Comparison of ENCODE assay signal across 8 mouse cellular contexts in the genomic region with DNA sequence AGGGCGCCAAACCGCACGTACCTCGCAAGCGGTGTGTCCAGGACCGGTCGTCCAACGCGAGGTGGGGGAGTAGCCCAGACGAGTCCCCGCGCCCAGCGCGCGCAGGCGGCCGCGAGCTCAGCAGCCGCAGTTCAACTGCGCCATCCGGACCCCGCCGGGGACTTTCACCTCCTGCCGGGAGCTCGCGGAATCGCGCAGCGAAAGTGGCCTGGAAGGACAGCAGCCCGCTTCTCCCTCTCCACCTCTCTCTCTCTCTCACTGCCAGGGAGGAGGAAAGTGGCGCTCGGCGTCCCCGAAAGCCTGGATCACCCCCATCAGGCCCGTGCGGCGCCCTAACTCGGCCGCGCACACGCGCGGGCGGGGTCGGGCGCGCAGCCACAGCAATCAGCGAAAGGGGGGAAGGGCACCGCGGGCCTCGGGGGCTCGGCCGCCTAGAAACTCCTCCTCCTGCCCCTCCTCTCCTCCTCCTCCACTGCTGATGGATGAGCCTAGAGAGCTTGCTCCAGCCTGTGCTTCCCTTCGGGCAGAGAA. TPM values are rescaled to one million over a fixed set of nuclear protein-coding genes. Genes with fewer than 3 reads are reported as not detected.
DNase-seq lines count a peak whose midpoint lies in the region; ATAC-seq lines count a peak whose summit lies in the region.

Gene Tgfbr3 (minus strand): TSS at position 396 of the 531 bp plus-strand sequence.

- H3K4me1 ChIP-seq in brown adipose tissue, adult 24 weeks (ENCODE audit: control insufficient read depth, insufficient read depth, insufficient read length, low read length): peaks cover 5% of the 10 kb centered on the region; the same call in 1 of the 2 replicates
- H3K4me1 ChIP-seq in forebrain, embryonic 11.5 days (replicated peaks; ENCODE audit: control insufficient read depth, insufficient read depth, low read length): peaks cover 7% of the 10 kb centered on the region; the same call in 1 of the 2 replicates
- H3K4me1 ChIP-seq in heart, embryonic 15.5 days (replicated peaks): peaks cover 13% of the 10 kb centered on the region
- peaks cover 26% of the 10 kb centered on the region for H3K4me1 ChIP-seq in liver, embryonic 15.5 days (replicated peaks)
- peaks cover 13% of the 10 kb centered on the region for H3K4me1 ChIP-seq in neural tube, embryonic 12.5 days

- H3K4me2 ChIP-seq in forebrain, embryonic 11.5 days (ENCODE audit: low read depth, low read length, severe bottlenecking): peak within 1 kb of the TSS; percentile 98
- H3K4me2 ChIP-seq in heart, embryonic 15.5 days: peak within 1 kb of the TSS; percentile 81
- H3K4me2 ChIP-seq in liver, embryonic 15.5 days: peak within 1 kb of the TSS; percentile 94
- H3K4me2 ChIP-seq in neural tube, embryonic 12.5 days (replicated peaks): peak within 1 kb of the TSS; percentile 99

- H3K9ac ChIP-seq in forebrain, embryonic 11.5 days (ENCODE audit: low read length): peak within 1 kb of the TSS; percentile 65
- H3K9ac ChIP-seq in heart, embryonic 15.5 days: peak within 1 kb of the TSS; percentile 89
- H3K9ac ChIP-seq in liver, embryonic 15.5 days: peak within 1 kb of the TSS; percentile 66
- peak within 1 kb of the TSS; percentile 73 for H3K9ac ChIP-seq in neural tube, embryonic 12.5 days

- ATAC-seq in forebrain, embryonic 11.5 days (replicated peaks; ENCODE audit: low FRiP score): peak; percentile 88
- peak; percentile 86 for ATAC-seq in heart, embryonic 15.5 days (replicated peaks; ENCODE audit: insufficient number of reproducible peaks, insufficient read depth, low FRiP score, low read depth)
- ATAC-seq in liver, embryonic 15.5 days (ENCODE audit: insufficient read depth): peak; percentile 76
- ATAC-seq in neural tube, embryonic 12.5 days (ENCODE audit: low FRiP score, low read depth): peak; percentile 95

- H3K36me3 ChIP-seq in forebrain, embryonic 11.5 days (ENCODE audit: control insufficient read depth, insufficient read depth, low read length): no peaks in the 10 kb centered on the region
- H3K36me3 ChIP-seq in heart, embryonic 15.5 days: no peaks in the 10 kb centered on the region
- no peaks in the 10 kb centered on the region for H3K36me3 ChIP-seq in liver, embryonic 15.5 days (replicated peaks)
- no peaks in the 10 kb centered on the region for H3K36me3 ChIP-seq in neural tube, embryonic 12.5 days

- peaks cover 20% of the 10 kb centered on the region for H3K27me3 ChIP-seq in forebrain, embryonic 11.5 days (ENCODE audit: control insufficient read depth, insufficient read depth, low read length)
- no peaks in the 10 kb centered on the region for H3K27me3 ChIP-seq in heart, embryonic 15.5 days
- peaks cover 27% of the 10 kb centered on the region for H3K27me3 ChIP-seq in liver, embryonic 15.5 days
- peaks cover 9% of the 10 kb centered on the region; the same call in 1 of the 2 replicates for H3K27me3 ChIP-seq in neural tube, embryonic 12.5 days (replicated peaks)

- H3K9me3 ChIP-seq in forebrain, embryonic 11.5 days (ENCODE audit: control insufficient read depth, low read length): no peaks in the 10 kb centered on the region
- H3K9me3 ChIP-seq in heart, embryonic 15.5 days (replicated peaks): no peaks in the 10 kb centered on the region
- H3K9me3 ChIP-seq in liver, embryonic 15.5 days (replicated peaks): no peaks in the 10 kb centered on the region
- no peaks in the 10 kb centered on the region for H3K9me3 ChIP-seq in neural tube, embryonic 12.5 days

- under 1% methylated on average over 39 of the region's 54 CpGs for WGBS in forebrain, embryonic 11.5 days
- WGBS in heart, embryonic 15.5 days: 0% methylated on average over 45 of the region's 54 CpGs
- under 1% methylated on average over 53 of the region's 54 CpGs for WGBS in liver, embryonic 15.5 days (ENCODE audit: insufficient replicate concordance)
- WGBS in neural tube, embryonic 12.5 days: under 1% methylated on average over 54 of the region's 54 CpGs

- peak within 1 kb of the TSS; percentile 85 for H3K27ac ChIP-seq in brown adipose tissue, adult 24 weeks (replicated peaks; ENCODE audit: low read depth, low read length)
- no peak within 1 kb of the TSS for H3K27ac ChIP-seq in forebrain, embryonic 11.5 days (ENCODE audit: low read depth, low read length)
- H3K27ac ChIP-seq in heart, embryonic 15.5 days: peak within 1 kb of the TSS; percentile 96
- peak within 1 kb of the TSS; percentile 7; the same call in 1 of the 2 replicates for H3K27ac ChIP-seq in liver, embryonic 15.5 days (replicated peaks)
- H3K27ac ChIP-seq in neural tube, embryonic 12.5 days: peak within 1 kb of the TSS; percentile 57; the same call in 1 of the 2 replicates

- DNase-seq in CD8-positive naive resting alpha-beta T cell, adult 2 months (ENCODE audit: low read depth in 2 of 2, low spot score in 2 of 2): peak; percentile 62 to 80
- peak; percentile 88 for DNase-seq in forebrain, embryonic 11.5 days (ENCODE audit: low spot score)
- DNase-seq in kidney, postnatal 14 days: peak; percentile 92
- DNase-seq in telencephalon, adult 2 months (ENCODE audit: low read depth, low spot score): peak; percentile 60

- peak within 1 kb of the TSS; percentile 98 for H3K4me3 ChIP-seq in brown adipose tissue, adult 24 weeks (ENCODE audit: insufficient read depth, low read depth, low read length)
- peak within 1 kb of the TSS; percentile 66 for H3K4me3 ChIP-seq in forebrain, embryonic 11.5 days (ENCODE audit: low read depth, low read length)
- H3K4me3 ChIP-seq in heart, embryonic 15.5 days: peak within 1 kb of the TSS; percentile 97
- H3K4me3 ChIP-seq in liver, embryonic 15.5 days (replicated peaks): peak within 1 kb of the TSS; percentile 72
- H3K4me3 ChIP-seq in neural tube, embryonic 12.5 days: peak within 1 kb of the TSS; percentile 71

RNA-seq across cellular contexts. Expression of gene Tgfbr3, which starts in this region (rescaled TPM):
- polyA plus RNA-seq in brown adipose tissue, adult 24 weeks (2012; ENCODE audit: insufficient read depth, insufficient read length, missing spikeins): 27.0 and 33.8 TPM in 2 replicates
- 6.9 and 7.6 TPM in 2 replicates for polyA plus RNA-seq in forebrain, embryonic 11.5 days (2014; fragmentation: Nextera tagmentation; extraction: Ambion mirVana)
- 16.8 and 23.8 TPM in 2 replicates for polyA plus RNA-seq in heart, embryonic 15.5 days (2015; fragmentation: Nextera tagmentation; extraction: Ambion mirVana)
- 6.0 TPM in 2 replicates for polyA plus RNA-seq in liver, embryonic 15.5 days (2015; fragmentation: Nextera tagmentation; extraction: Ambion mirVana)
- polyA plus RNA-seq in neural tube, embryonic 12.5 days (2016; fragmentation: Nextera tagmentation; extraction: Ambion mirVana): 7.7 and 8.8 TPM in 2 replicates
